Mouse (Mus musculus): ENCODE measurements around the gene Zfp644. TPM values are rescaled to one million over a fixed set of nuclear protein-coding genes. Genes with fewer than 3 reads are reported as not detected.

Gene Zfp644
- 10 to 100 TPM; 68.4 to 70.7 TPM for total RNA-seq (2023)

DNA sequence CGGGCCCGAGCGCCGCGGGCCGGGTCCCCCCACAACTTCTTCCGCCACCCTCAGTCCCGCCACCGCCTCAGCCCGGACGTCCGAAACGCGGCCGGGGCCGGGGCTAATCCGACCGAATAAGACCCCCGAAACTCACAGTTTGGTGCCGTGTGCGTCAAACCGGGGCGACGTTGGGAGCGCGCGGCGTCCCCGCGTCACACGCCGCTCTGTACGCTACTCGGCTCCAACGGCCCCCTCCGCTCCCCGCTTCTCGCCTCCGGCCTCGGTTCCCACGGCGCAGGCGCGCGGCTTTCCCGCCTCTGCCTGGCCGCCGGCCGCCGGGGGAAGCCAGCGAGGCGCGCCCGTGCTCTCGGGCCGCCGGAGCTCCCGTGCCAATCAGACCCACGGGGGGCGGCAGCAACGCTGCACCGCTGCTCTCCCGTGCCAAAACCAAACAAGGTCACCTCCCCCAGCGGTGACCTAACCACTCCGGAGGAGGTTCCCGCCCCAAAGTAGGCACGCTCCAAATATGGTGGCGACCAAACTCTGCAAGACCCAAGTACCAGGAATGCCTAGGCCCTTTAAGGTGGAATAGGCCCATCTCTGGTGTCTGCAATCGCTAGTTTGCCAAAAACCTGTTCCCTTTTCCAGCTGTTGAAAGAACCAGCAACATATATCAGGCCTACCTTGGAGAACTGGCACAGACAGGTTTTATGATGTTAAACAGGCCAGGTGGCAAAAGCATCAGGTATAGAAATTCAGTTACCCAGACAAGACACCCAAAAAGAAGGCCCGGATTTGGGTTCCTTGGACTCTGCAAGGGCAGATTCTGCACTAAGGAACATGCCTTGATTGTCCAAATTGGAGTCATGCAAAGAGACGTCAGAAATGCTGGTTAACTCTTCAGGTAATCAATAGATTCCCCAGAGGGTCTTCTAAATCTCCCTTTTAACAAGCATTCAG lies at the start of gene Zfp644:
Gene Zfp644, minus strand, starts transcription at position 892 of the 942 bp plus-strand sequence.

DNA sequence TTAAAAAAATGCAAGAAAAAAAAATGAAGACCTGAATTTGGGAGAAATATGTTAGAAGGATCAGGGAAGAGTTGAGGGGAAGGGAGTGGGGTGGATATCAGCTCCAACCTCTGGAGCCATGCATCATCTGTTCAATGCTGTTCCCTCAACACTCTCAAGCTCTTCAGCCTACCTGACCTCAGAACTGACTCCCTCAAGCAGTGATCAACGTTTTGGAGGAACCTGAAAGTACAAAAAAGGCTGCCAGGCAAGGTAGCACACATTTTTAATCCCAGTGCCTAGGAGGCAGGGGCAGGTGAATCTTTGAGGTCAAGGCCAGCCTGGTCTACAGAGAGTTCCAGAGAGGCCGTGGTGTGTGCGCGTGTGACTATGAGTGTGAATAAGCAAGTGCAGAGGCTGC lies 88.3 kb downstream of the Zfp644 start, which contains the start of gene Gm17304:
Gene Gm17304, plus strand, starts transcription at position 301 of the 400 bp plus-strand sequence.

Other genes starting within 250 kb of the Zfp644 start
- gene Barhl2, start 239.1 kb downstream of the Zfp644 start, total RNA-seq (2023), result not detected
- not detected for gene Gm17304, start 88.2 kb downstream of the Zfp644 start, total RNA-seq (2023)
- gene Hfm1, start 229.0 kb upstream of the Zfp644 start, total RNA-seq (2023), result not detected

All from neutrophil, adult 59 days (primary cell).